Mouse (Mus musculus) lung, postnatal 10 days (tissue): Measurements from ENCODE around the gene Srcin1.

Experiments
- DNase-seq: peaks from one replicate; pipeline ENCODE4 v3.0.0; 2021

Gene Srcin1

GRCm38 (mm10) chr11:97548757-97549156 lies 27.2 kb downstream of the Srcin1 start:
- DNase-seq: no peak

- no peak for DNase-seq
Measured at GRCm38 (mm10) chr11:97547957-97548706, 27.9 kb downstream of the Srcin1 start.

- DNase-seq: peak; percentile 34
Measured at GRCm38 (mm10) chr11:97546804-97547411, 29.1 kb downstream of the Srcin1 start.

GRCm38 (mm10) chr11:97545808-97546560 lies 30.0 kb downstream of the Srcin1 start:
- no peak for DNase-seq

- no peak for DNase-seq
Measured at GRCm38 (mm10) chr11:97543883-97544282, 32.1 kb downstream of the Srcin1 start.

GRCm38 (mm10) chr11:97543181-97543733 lies 32.7 kb downstream of the Srcin1 start:
- no peak for DNase-seq

- no peak for DNase-seq
Measured at GRCm38 (mm10) chr11:97542171-97543150, 33.5 kb downstream of the Srcin1 start.

GRCm38 (mm10) chr11:97540604-97541003 lies 35.4 kb downstream of the Srcin1 start:
- DNase-seq: peak; percentile 72

GRCm38 (mm10) chr11:97540136-97540535 lies 35.9 kb downstream of the Srcin1 start:
- no peak for DNase-seq

- DNase-seq: no peak
Measured at GRCm38 (mm10) chr11:97539622-97540021, 36.4 kb downstream of the Srcin1 start.

GRCm38 (mm10) chr11:97537580-97538089 lies 38.4 kb downstream of the Srcin1 start:
- DNase-seq: no peak

- no peak for DNase-seq
Measured at GRCm38 (mm10) chr11:97536835-97537579, 39.0 kb downstream of the Srcin1 start.

GRCm38 (mm10) chr11:97536083-97536747 lies 39.8 kb downstream of the Srcin1 start:
- no peak for DNase-seq

GRCm38 (mm10) chr11:97535660-97536059 lies 40.3 kb downstream of the Srcin1 start:
- no peak for DNase-seq

- no peak for DNase-seq
Measured at GRCm38 (mm10) chr11:97535308-97535630, 40.7 kb downstream of the Srcin1 start.

GRCm38 (mm10) chr11:97534442-97535307 lies 41.3 kb downstream of the Srcin1 start:
- DNase-seq: no peak

GRCm38 (mm10) chr11:97533653-97534052 lies 42.3 kb downstream of the Srcin1 start:
- no peak for DNase-seq

- no peak for DNase-seq
Measured at GRCm38 (mm10) chr11:97532950-97533582, 42.9 kb downstream of the Srcin1 start.

GRCm38 (mm10) chr11:97532354-97532753 lies 43.6 kb downstream of the Srcin1 start:
- DNase-seq: no peak
